Mouse (Mus musculus): ENCODE data around the gene 1700025B11Rik.
"Not testable (repeated sequence)": the region's sequence is repeated elsewhere in the genome, so short reads cannot be mapped to it uniquely, and the experiment has no call there.

1700025B11Rik gene

DNA sequence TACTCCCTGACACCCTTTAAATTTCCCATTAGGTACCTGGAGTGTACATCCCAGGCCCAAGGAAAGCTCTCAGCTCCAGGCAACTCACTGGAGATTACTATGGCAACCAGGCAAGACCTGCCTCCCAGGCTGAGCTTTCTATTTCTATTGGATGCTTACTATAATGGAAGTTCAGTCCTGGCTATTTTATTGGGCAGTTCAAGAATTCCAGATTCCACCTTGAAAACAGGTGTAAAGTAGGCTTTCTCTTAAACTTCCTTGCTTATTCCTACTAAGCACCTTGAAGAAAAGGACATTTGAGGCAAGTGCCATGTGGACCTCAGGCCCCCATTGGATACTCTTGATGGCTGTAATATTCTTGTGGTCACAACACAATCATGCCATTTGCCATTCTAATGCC lies at the start of gene 1700025B11Rik:
Gene 1700025B11Rik, minus strand, starts transcription at position 101 of the 400 bp plus-strand sequence.
- DNase-seq, result no peak

DNA sequence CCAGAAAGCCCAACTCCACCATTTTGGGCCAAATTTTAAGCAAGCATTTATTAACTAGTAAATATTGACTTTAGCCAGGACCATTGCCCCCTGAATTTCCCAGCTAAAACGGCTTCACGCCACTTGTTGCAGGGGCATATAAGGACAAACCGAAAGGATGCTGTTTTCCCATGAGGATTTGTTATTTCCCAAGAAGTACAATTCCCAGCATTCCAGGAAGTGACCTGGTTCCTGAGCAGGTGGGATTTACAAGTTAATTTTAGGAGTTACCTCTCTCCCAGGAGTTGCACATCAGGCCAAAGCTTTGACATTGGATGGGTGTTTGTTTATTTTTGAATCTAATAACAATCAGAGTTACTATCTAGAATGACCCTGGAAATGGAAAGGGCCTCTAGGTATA lies 44.4 kb upstream of the 1700025B11Rik start:
- DNase-seq, result no peak

DNA sequence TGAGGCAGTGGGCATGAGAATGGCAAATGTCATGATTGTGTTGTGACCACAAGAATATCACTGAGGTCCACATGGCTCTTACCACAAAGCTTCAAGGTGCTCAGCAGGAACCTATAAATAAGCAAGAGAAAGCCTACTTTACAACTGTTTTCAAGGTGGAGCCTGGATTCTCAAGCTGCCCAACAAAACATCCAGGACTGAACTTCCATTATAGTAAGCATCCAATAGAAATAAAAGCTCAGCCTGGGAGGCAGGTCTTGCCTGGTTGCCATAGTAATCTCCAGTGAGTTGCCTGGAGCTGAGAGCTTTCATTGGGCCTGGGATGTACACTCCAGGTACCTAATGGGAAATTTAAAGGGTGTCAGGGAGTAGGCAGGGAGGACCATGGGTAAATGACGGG lies 37.3 kb upstream of the 1700025B11Rik start, which contains the start of gene Gm36245:
Gene Gm36245, plus strand, starts transcription at position 301 of the 400 bp plus-strand sequence.
- DNase-seq, result no peak

DNA sequence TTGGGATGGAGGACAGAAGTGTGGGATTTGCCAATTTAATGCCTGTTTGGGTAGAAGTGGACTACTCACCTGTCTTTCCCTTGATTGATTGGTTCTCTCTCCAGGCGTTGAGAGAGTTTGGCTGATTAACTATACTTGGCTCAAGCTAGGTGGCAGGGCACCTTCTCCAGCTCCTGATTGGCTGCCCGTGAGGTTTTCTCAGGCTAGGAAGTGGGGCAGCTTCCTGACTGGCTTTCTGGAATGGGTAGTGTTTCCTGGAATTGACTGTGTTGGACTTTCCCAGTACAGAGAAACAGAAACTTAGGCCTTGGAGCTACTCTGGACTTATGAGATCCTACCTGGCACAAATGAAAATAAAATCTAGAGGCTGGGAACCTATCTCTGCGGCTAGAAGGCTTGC lies 36.7 kb upstream of the 1700025B11Rik start:
- DNase-seq, result no peak

DNA sequence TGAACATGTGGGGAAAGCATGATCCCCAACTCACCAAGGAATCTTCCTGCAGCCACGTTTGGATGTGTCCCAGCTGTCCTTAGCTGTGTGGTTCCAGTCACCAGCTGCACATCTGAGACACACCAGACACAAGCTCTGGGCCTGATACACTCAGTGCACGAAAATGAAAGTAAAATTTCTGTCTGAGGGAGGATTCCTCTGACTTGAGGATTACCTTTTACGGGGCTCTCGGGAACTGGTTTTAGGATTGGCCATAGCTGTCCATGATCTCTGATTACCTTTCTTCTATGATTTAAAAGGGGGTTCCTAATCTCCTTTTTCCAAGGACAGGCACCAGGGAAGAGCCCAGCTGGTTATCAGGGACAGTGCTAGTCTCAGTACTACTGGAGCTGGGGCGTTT lies 34.3 kb upstream of the 1700025B11Rik start, which contains the start of gene Apol10b:
Gene Apol10b, minus strand, starts transcription at position 165 of the 400 bp plus-strand sequence.
- no peak for DNase-seq

DNA sequence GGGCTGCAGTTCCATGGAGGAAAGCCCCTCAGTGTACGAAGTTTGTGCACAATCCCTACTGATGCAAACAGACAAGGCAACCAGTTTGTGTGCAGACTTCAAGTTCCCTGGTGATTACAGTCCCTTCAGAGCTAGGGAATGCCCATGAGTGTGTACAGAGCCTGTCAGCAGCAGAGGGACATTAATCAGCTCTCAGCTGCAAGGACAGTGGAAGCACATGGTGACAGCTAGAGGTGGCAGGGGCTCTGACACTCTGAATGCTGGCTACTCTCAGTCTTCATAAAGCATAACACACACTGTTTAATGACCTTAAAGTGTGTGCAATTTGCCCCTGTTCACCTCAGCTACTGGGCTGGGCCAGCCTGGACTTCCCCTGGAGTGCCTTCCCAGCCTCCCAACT lies 31.9 kb upstream of the 1700025B11Rik start:
- no peak for DNase-seq

DNA sequence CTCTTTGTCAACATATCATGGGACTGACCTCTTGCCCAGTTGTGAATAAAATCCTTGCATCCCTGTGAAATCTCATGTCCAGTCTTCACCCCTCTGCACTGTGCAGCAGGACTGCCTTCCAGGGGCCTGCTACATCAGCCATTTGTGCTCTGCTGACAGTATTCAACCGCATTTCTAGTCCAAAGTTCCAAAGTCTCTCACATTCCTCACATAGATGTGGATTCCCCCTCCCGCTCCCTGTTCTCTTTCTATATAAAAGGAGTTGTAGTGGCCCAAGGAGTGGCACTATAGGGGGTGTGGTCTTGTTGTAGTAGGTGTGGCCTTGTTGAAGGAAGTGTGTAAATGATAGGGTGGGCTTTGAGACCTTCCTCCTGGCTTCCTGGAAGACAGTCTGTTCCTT lies 29.2 kb upstream of the 1700025B11Rik start:
- DNase-seq, result no peak

DNA sequence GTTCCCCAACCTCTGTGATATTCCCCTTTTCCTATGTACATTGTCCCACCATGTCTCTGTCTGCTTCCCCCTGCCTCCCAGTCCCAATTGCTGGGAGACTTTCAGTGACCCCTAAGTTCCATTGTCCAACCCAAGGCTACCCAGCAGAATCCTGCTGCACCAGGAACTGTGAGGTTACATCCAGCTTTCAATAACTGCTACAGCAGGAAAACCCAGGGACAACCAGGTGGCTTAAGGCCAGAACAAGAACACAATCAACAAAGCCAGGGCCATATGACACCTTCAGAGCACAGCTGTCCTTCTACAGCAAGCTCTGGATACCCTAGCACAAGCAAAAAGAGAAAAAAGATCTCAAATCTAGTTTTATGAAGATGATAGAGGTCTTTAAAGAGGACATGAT lies 27.3 kb upstream of the 1700025B11Rik start:
- no peak for DNase-seq

DNA sequence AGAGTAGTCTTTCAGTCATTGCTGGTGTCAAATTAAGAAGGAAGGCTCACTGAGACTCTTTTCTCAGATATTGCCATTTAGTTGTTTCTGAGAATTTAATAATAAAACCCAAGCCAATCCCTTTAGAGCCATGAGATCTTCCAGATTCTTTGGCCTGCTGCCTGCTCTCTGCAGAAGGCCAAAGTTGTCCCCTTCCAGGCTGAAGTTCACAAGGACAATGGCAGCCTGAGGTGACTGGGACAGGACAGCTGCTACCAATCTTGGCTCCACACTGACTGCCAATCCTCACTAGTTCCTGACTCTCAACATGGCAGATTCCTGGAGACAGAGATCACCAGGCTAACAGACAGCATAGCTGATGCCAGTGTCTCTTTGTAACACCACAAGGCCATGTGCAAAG lies 25.3 kb upstream of the 1700025B11Rik start:
- no peak for DNase-seq

DNA sequence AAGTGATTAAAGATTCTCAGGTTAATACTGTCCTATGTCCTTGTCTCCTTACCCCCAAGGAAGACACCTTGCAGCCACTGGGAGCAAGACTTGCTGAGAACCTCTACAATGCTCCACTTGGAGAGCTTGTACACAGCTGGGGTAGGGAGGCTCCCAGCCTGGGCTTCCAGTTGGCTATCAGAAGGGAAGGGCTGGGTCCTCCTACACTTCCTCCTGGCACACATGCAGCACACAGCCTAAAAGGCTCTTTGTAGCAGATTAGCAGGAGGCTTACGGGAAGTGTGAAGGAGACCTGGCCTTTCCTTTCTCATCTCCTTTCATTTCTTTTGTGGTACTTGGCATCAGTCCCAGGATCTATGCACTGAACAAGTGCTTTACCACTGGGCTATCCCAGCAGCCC lies 20.0 kb upstream of the 1700025B11Rik start:
- no peak for DNase-seq

DNA sequence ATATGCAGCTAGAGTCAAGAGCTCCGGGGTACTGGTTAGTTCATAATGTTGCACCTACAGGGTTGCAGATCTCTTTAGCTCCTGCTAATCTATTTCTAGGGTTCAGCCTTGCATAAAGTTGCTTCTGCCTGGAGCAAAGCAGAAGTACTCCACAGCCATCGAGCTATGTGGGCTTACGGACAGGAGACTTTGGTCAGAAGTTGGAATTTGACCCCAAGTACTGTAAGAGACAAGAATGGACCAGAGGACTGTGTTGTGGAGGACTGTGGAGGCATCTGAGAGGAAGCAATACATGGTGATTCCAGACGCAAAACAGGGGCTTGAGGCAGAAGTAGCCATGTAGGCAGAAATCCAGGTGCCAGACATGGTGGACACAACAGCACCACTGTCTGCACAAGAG lies 17.6 kb upstream of the 1700025B11Rik start:
- DNase-seq, result no peak

DNA sequence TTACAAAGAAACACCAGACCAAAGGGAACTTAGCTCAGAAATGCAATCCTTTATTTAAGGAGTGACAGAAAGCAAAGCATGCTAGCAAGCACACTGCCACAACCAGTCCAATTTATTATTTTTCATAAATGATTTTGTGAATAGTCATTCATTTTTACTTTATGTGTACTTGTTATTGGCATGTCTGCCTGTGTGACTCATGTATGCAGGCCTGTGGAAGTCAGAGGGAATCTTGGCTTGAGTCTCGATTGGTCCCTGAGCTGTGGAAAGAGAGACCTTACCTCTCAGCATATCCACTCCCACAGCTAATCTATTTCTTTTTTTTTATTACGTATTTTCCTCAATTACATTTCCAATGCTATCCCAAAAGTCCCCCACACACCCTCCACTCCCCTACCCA lies 17.1 kb upstream of the 1700025B11Rik start:
- DNase-seq, result no peak

DNA sequence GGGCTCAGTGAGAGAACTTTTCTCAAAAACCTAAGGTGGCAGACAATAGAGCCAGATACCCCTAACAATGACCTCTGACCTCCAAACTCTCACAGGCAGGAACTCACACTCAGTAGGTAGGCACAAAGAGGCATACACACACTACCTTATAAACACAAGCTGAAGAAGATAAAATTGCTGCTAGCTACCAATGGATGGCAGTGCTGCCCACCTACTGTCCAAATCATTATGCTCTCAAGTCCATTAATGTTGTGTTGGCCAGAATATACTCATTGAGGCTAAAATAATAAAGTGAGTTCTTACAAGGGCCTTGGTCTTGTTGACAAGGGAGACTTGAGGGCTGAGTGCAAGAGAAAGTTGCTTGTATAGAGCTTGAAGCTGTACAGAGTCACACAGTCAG lies 1.5 kb upstream of the 1700025B11Rik start:
- DNase-seq, result no peak

DNA sequence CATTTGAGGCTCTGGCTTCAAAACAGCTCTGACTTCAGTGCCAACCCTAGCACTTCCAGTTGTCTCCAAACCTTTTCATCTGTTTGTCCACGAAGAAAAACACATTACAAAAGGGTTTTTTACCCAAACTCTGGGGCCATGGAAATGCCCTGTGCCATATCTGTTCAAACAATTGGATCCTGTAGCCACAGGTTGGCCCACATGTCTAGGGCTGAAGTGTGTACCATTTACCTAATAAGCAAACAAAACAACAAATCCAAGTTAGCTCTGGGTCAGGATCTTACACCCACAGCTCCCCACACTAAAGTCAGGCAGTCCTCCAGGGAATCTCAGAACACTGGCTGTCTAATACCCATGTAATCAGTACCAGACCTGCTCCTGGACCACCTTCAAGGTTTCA lies 22.5 kb downstream of the 1700025B11Rik start:
- not testable (repeated sequence) for DNase-seq

DNA sequence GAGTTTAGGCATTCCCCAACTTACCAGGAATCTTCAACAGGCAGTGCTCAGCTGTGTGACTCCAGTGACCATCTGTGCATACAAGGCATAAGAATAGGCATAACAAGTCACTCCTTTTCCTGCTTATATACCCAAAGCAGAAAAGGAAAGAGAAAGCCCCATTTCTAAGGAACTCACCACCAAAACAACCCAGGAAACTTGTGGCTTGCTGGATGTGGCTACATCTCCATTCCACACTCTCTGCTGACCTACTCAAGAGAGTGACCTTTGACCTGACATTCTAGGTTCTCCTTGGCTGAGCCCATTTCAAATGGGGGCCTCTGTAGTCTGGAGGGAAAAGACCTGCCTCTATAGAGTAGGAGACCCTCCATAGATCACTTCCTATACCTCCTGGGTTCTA lies 28.5 kb downstream of the 1700025B11Rik start, which contains the start of gene Apol7c:
Gene Apol7c, minus strand, starts transcription at position 101 of the 400 bp plus-strand sequence.
- no peak for DNase-seq

DNA sequence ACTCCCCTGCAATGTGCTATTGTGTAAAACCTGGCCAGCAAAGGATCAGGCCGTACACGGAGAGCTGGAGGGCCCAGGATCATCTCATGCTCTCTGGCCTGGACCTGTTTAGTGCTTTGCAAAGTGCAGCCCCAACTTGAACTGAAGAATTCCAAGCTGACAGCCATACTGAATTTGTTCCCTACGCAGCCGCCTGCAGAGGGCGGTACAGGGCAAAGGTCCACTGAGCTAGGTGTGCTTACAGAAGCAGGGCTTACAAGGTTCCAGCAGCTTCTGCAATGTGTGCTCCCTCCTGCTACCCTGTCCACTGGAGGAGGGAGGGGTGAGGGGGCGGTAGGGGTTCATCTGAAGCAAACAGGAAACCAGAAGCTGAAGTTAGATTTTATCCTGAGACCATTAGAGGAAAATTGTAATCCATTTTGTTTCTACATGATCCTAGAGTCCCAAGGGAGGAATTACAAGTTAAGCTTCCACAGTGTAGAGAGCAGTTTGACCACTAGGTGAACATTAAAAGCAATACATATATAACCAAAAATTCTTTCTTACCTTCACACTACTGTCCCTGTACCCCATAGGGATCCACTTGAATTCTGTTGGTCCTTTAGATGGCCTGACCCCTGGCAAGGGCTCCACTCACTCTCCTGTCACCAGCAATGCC lies 38.4 kb downstream of the 1700025B11Rik start:
- DNase-seq, result peak; percentile 13 to 15

DNA sequence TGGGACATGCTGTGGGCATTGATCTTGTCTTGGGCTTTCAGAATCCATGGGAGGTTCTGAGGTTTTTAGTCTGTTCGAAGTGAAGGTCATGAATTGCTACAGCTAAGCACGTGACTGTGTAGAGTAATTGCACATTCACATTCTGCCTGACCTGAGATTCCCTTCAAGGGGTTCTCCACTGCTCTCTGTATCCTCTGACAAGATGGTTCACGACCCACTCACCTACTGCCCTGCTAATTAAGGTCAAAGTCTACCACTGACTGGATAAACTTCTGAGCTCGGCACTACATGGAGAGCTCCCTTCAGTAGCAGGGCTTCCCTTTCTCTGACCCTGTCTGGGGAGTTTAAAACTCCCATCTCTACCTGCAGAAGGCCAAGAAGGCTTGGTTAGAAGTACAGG lies 41.1 kb downstream of the 1700025B11Rik start:
- not testable (repeated sequence) for DNase-seq
